Mouse (Mus musculus): ENCODE results near the gene H2afx.
"Not testable (repeated sequence)": the region's sequence is repeated elsewhere in the genome, so short reads cannot be mapped to it uniquely, and the experiment has no call there.

The H2afx gene

GRCm38 (mm10) chr9:44338574-44338973, 4.1 kb downstream of the H2afx start:
- no peak for ATAC-seq (ENCODE audit: low TSS enrichment)

- no peak for ATAC-seq (ENCODE audit: low TSS enrichment)
Observed at GRCm38 (mm10) chr9:44341487-44341886, 7.0 kb downstream of the H2afx start.

- no peak for ATAC-seq (ENCODE audit: low TSS enrichment)
Observed at GRCm38 (mm10) chr9:44342173-44342572, 7.7 kb downstream of the H2afx start.

GRCm38 (mm10) chr9:44342605-44343004, 8.1 kb downstream of the H2afx start:
- no peak for ATAC-seq (ENCODE audit: low TSS enrichment)

GRCm38 (mm10) chr9:44343290-44343689, 8.8 kb downstream of the H2afx start:
- ATAC-seq (ENCODE audit: low TSS enrichment) = no peak; the same call in none of the 2 replicates

GRCm38 (mm10) chr9:44343781-44344421, 9.4 kb downstream of the H2afx start, which contains the start of gene Hmbs:
Gene Hmbs, minus strand, starts transcription at chr9:44344228.
- peak; percentile 92 for ATAC-seq (ENCODE audit: low TSS enrichment)

GRCm38 (mm10) chr9:44345570-44346433, 11.3 kb downstream of the H2afx start:
- ATAC-seq (ENCODE audit: low TSS enrichment) = peak; percentile 15; the same call in 1 of the 2 replicates

- ATAC-seq (ENCODE audit: low TSS enrichment) = no peak
Observed at GRCm38 (mm10) chr9:44347166-44347565, 12.7 kb downstream of the H2afx start.

- ATAC-seq (ENCODE audit: low TSS enrichment) = no peak
Observed at GRCm38 (mm10) chr9:44347621-44348020, 13.1 kb downstream of the H2afx start.

GRCm38 (mm10) chr9:44348546-44348945, 14.1 kb downstream of the H2afx start:
- no peak for ATAC-seq (ENCODE audit: low TSS enrichment)

GRCm38 (mm10) chr9:44351396-44351795, 16.9 kb downstream of the H2afx start:
- peak; percentile 50; the same call in 1 of the 2 replicates for ATAC-seq (ENCODE audit: low TSS enrichment)

GRCm38 (mm10) chr9:44352337-44352736, 17.8 kb downstream of the H2afx start:
- no peak for ATAC-seq (ENCODE audit: low TSS enrichment)

GRCm38 (mm10) chr9:44353142-44353541, 18.6 kb downstream of the H2afx start:
- no peak for ATAC-seq (ENCODE audit: low TSS enrichment)

- no peak for ATAC-seq (ENCODE audit: low TSS enrichment)
Observed at GRCm38 (mm10) chr9:44357207-44357606, 22.7 kb downstream of the H2afx start.

- ATAC-seq (ENCODE audit: low TSS enrichment) = peak; percentile 83
Observed at GRCm38 (mm10) chr9:44361190-44361917, 26.9 kb downstream of the H2afx start, which contains the start of gene Vps11. Gene Vps11, minus strand, starts transcription at chr9:44361670.

- not testable (repeated sequence) for ATAC-seq (ENCODE audit: low TSS enrichment)
Observed at GRCm38 (mm10) chr9:44361931-44362330, 27.4 kb downstream of the H2afx start.

GRCm38 (mm10) chr9:44364480-44364879, 30.0 kb downstream of the H2afx start:
- no peak for ATAC-seq (ENCODE audit: low TSS enrichment)

GRCm38 (mm10) chr9:44373386-44373785, 38.9 kb downstream of the H2afx start:
- no peak for ATAC-seq (ENCODE audit: low TSS enrichment)

- no peak for ATAC-seq (ENCODE audit: low TSS enrichment)
Observed at GRCm38 (mm10) chr9:44376141-44376540, 41.6 kb downstream of the H2afx start.

GRCm38 (mm10) chr9:44377335-44377734, 42.8 kb downstream of the H2afx start:
- not testable (repeated sequence) for ATAC-seq (ENCODE audit: low TSS enrichment)

- ATAC-seq (ENCODE audit: low TSS enrichment) = no peak
Observed at GRCm38 (mm10) chr9:44378153-44378730, 43.7 kb downstream of the H2afx start.
